Mouse (Mus musculus) stomach, embryonic 16.5 days (tissue): Measurements from ENCODE around the gene Ric3. TPM values are rescaled to one million over a fixed set of nuclear protein-coding genes. Genes with fewer than 3 reads are reported as not detected.

Experiments
- ATAC-seq: fragments of 200-750 bp; cut with Nextera tagmentation; 2 replicates; pipeline ENCODE4 v1.8.0; 2017; ENCODE audit warnings: moderate number of reproducible peaks, moderate TSS enrichment; ENCODE audit not compliant: insufficient read depth, low FRiP score
- H3K27ac ChIP-seq: fragments of 300-500 bp; sonication (generic); 2 replicates; pipeline ENCODE4 v1.5.1; 2014; ENCODE audit warnings: low read length
- H3K27me3 ChIP-seq: fragments of 300-500 bp; sonication (generic); 2 replicates; pipeline ENCODE4 v1.6.1; 2014; ENCODE audit warnings: low read length, control low read depth, mixed read lengths; ENCODE audit not compliant: control insufficient read depth, insufficient read depth
- H3K36me3 ChIP-seq: fragments of 300-500 bp; sonication (generic); 2 replicates; pipeline ENCODE4 v1.6.1; 2014; ENCODE audit warnings: low read length; ENCODE audit not compliant: control insufficient read depth, insufficient read depth
- H3K4me1 ChIP-seq: fragments of 300-500 bp; sonication (generic); 2 replicates; pipeline ENCODE4 v1.6.1; 2014; ENCODE audit warnings: low read length, control low read depth, mixed read lengths; ENCODE audit not compliant: control insufficient read depth, insufficient read depth
- H3K4me2 ChIP-seq: fragments of 300-500 bp; sonication (generic); 2 replicates; pipeline ENCODE4 v1.6.1; 2014; ENCODE audit warnings: low read depth, low read length, mixed read lengths
- H3K4me3 ChIP-seq: fragments of 300-500 bp; sonication (generic); replicated peaks from 2 replicates; pipeline ENCODE4 v1.5.1; 2014; ENCODE audit warnings: mild to moderate bottlenecking, low read length
- H3K9ac ChIP-seq: fragments of 300-500 bp; sonication (generic); 2 replicates; pipeline ENCODE4 v1.6.1; 2014; ENCODE audit warnings: low read length
- H3K9me3 ChIP-seq: fragments of 300-500 bp; sonication (generic); replicated peaks from 2 replicates; pipeline ENCODE4 v1.6.1; 2016; ENCODE audit warnings: low read length, control low read depth; ENCODE audit not compliant: control insufficient read depth
- WGBS: fragments of 180-500 bp; shearing (Covaris S2); extraction: QIAGEN DNeasy Blood & Tissue Kit; methylation state at CpG from one replicate; pipeline ENCODE4 v1.1.7; 2014; 5-methylcytosine and 5-hydroxymethylcytosine counted together
- polyA plus RNA-seq: library from polyadenylated mRNA; unstranded; fragments of >200 nt; fragmentation: Nextera tagmentation; extraction: Ambion mirVana; gene quantifications from 2 replicates; pipeline ENCODE4 v1.2.1, GENCODE M21; 2015

Gene Ric3
- polyA plus RNA-seq, 1 experiment from 2014 or later = 2.9 TPM

- Histone ChIP-seq H3K9ac (no peak overlapping the region), H3K27ac (no peak overlapping the region), H3K36me3 (no peaks in the 10 kb centered on the region), H3K9me3 (no peaks in the 10 kb centered on the region), H3K4me2 (no peak overlapping the region), H3K27me3 (no peaks in the 10 kb centered on the region), H3K4me3 (no peak overlapping the region), H3K4me1 (no peaks in the 10 kb centered on the region)
- no peak for ATAC-seq
- 88% methylated on average over 3 of the region's 3 CpGs for WGBS
Measured at GRCm38 (mm10) chr7:109031331-109031730, 51.8 kb downstream of the Ric3 start.

- no peak for ATAC-seq
- Histone ChIP-seq H3K27ac (no peak overlapping the region), H3K36me3 (no peaks in the 10 kb centered on the region), H3K9ac (no peak overlapping the region), H3K4me1 (no peaks in the 10 kb centered on the region), H3K9me3 (no peaks in the 10 kb centered on the region), H3K27me3 (no peaks in the 10 kb centered on the region), H3K4me3 (no peak overlapping the region), H3K4me2 (no peak overlapping the region)
- WGBS = 79% methylated on average over 6 of the region's 6 CpGs
Measured at GRCm38 (mm10) chr7:109029961-109030465, 53.1 kb downstream of the Ric3 start.

GRCm38 (mm10) chr7:109028204-109028603 is 54.9 kb downstream of the Ric3 start:
- Histone ChIP-seq H3K9ac (no peak overlapping the region), H3K4me2 (no peak overlapping the region), H3K4me1 (no peaks in the 10 kb centered on the region), H3K4me3 (no peak overlapping the region), H3K27me3 (no peaks in the 10 kb centered on the region), H3K9me3 (no peaks in the 10 kb centered on the region), H3K36me3 (no peaks in the 10 kb centered on the region), H3K27ac (no peak overlapping the region)
- no peak for ATAC-seq
- 27% methylated on average over 6 of the region's 6 CpGs for WGBS

GRCm38 (mm10) chr7:109027721-109028120 is 55.4 kb downstream of the Ric3 start:
- H3K9ac ChIP-seq = no peak overlapping the region
- H3K36me3 ChIP-seq = no peaks in the 10 kb centered on the region
- no peaks in the 10 kb centered on the region for H3K9me3 ChIP-seq
- WGBS = 89% methylated on average over 7 of the region's 7 CpGs
- no peak overlapping the region for H3K27ac ChIP-seq
- H3K27me3 ChIP-seq = no peaks in the 10 kb centered on the region
- H3K4me3 ChIP-seq = no peak overlapping the region
- no peak for ATAC-seq
- no peaks in the 10 kb centered on the region for H3K4me1 ChIP-seq
- no peak overlapping the region for H3K4me2 ChIP-seq

GRCm38 (mm10) chr7:109026976-109027375 is 56.2 kb downstream of the Ric3 start:
- Histone ChIP-seq H3K9me3 (no peaks in the 10 kb centered on the region), H3K36me3 (no peaks in the 10 kb centered on the region), H3K9ac (no peak overlapping the region), H3K4me2 (no peak overlapping the region), H3K27me3 (no peaks in the 10 kb centered on the region), H3K4me1 (no peaks in the 10 kb centered on the region), H3K27ac (no peak overlapping the region), H3K4me3 (no peak overlapping the region)
- ATAC-seq = no peak
- WGBS = 90% methylated on average over 9 of the region's 9 CpGs

- Histone ChIP-seq H3K27ac (no peak overlapping the region), H3K27me3 (no peaks in the 10 kb centered on the region), H3K36me3 (no peaks in the 10 kb centered on the region), H3K4me3 (no peak overlapping the region), H3K9me3 (no peaks in the 10 kb centered on the region), H3K4me2 (no peak overlapping the region), H3K9ac (no peak overlapping the region), H3K4me1 (no peaks in the 10 kb centered on the region)
- ATAC-seq = no peak; the same call in 1 of the 2 replicates
- 75% methylated on average over 7 of the region's 7 CpGs for WGBS
Measured at GRCm38 (mm10) chr7:109025743-109026142, 57.4 kb downstream of the Ric3 start.

GRCm38 (mm10) chr7:109021428-109021827 is 61.7 kb downstream of the Ric3 start:
- WGBS = 13% methylated on average over 3 of the region's 3 CpGs
- H3K9ac ChIP-seq = no peak overlapping the region
- H3K27ac ChIP-seq = no peak overlapping the region
- peak; percentile 38; the same call in 1 of the 2 replicates for ATAC-seq
- no peaks in the 10 kb centered on the region for H3K36me3 ChIP-seq
- no peak overlapping the region for H3K4me2 ChIP-seq
- H3K4me1 ChIP-seq = no peaks in the 10 kb centered on the region
- H3K27me3 ChIP-seq = no peaks in the 10 kb centered on the region
- no peaks in the 10 kb centered on the region for H3K9me3 ChIP-seq
- no peak overlapping the region for H3K4me3 ChIP-seq

- Histone ChIP-seq H3K4me2 (no peak overlapping the region), H3K36me3 (no peaks in the 10 kb centered on the region), H3K4me1 (no peaks in the 10 kb centered on the region), H3K9ac (no peak overlapping the region), H3K4me3 (no peak overlapping the region), H3K27ac (no peak overlapping the region), H3K9me3 (no peaks in the 10 kb centered on the region), H3K27me3 (no peaks in the 10 kb centered on the region)
- ATAC-seq = no peak
- 83% methylated on average over 7 of the region's 7 CpGs for WGBS
Measured at GRCm38 (mm10) chr7:109019243-109019642, 63.9 kb downstream of the Ric3 start.

- 40% methylated on average over 5 of the region's 5 CpGs for WGBS
- no peak overlapping the region for H3K27ac ChIP-seq
- no peak; the same call in 1 of the 2 replicates for ATAC-seq
Measured at GRCm38 (mm10) chr7:109016378-109016923, 66.7 kb downstream of the Ric3 start.

More at GRCm38 (mm10) chr7:109016378-109016923, 66.7 kb downstream of the Ric3 start:
- H3K9ac ChIP-seq = no peak overlapping the region
- H3K36me3 ChIP-seq = no peaks in the 10 kb centered on the region
- H3K4me1 ChIP-seq = no peaks in the 10 kb centered on the region
- H3K27me3 ChIP-seq = peaks cover 10% of the 10 kb centered on the region
- no peak overlapping the region for H3K4me3 ChIP-seq
- no peak overlapping the region for H3K4me2 ChIP-seq
- no peaks in the 10 kb centered on the region for H3K9me3 ChIP-seq
